Mouse (Mus musculus) C2C12 (cell line): ENCODE measurements around the gene Itgb7.

Experiments used
- CTCF ChIP-seq: IDR thresholded peaks from one replicate; pipeline ENCODE4 v1.5.1; 2011; ENCODE audit not compliant: control insufficient read depth, insufficient read depth, insufficient read length
- MAX ChIP-seq: IDR thresholded peaks from one replicate; pipeline ENCODE4 v1.6.1; 2011; ENCODE audit warnings: mild to moderate bottlenecking, control low read depth

DNA sequence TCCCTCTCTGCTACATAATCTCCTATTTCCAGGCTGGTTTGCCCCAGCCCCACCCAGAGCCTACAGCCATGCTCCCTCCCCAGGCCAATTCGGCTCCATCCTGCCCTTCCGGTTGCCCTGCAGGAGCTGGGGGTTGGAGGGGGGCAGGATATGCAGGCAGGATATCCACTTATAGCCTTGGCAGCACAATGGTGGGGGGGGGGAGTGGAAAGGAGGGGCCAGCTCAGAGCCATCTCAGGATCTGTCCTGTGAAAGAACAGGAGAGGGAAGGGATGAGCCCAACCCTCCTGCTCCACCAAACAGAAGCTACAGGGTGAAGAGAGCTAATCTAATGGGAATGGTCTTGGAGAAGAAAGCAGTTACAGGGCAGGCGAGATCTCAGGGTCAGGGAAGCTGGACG lies 8.9 kb upstream of the Itgb7 start:
- TF ChIP-seq CTCF, result no peak
- no peak for TF ChIP-seq MAX
